Mouse (Mus musculus) heart, adult 2 months (tissue): ENCODE measurements around the gene Ccdc89. TPM values are rescaled to one million over a fixed set of nuclear protein-coding genes. Genes with fewer than 3 reads are reported as not detected.

ENCODE experiments used
- DNase-seq, 2 experiments: peaks; one replicate each; pipeline ENCODE4 v3.0.0; 2021
- H3K27ac ChIP-seq: fragments of 200-600 bp; 2 replicates; pipeline ENCODE4 v1.8.1; 2022
- H3K27me3 ChIP-seq: fragments of 200-500 bp; 2 replicates; pipeline ENCODE4 v1.6.1; 2012; ENCODE audit warnings: mild to moderate bottlenecking, low read length, inconsistent platforms, mixed read lengths; ENCODE audit not compliant: control insufficient read depth, insufficient read depth
- H3K36me3 ChIP-seq: fragments of 200-500 bp; 2 replicates; pipeline ENCODE4 v1.6.1; 2012; ENCODE audit warnings: low read length, inconsistent platforms; ENCODE audit not compliant: control insufficient read depth, insufficient read depth
- H3K4me1 ChIP-seq: fragments of 200-500 bp; 2 replicates; pipeline ENCODE4 v1.6.1; 2011; ENCODE audit warnings: low read length; ENCODE audit not compliant: control insufficient read depth, insufficient read depth
- H3K4me3 ChIP-seq: fragments of 200-600 bp; 2 replicates; pipeline ENCODE4 v1.8.1; 2022
- H3K79me2 ChIP-seq: fragments of 200-500 bp; replicated peaks from 2 replicates; pipeline ENCODE4 v1.6.1; 2012; ENCODE audit warnings: mild to moderate bottlenecking, inconsistent platforms, low read length, moderate library complexity, mixed read lengths; ENCODE audit not compliant: control insufficient read depth, insufficient read depth
- H3K9ac ChIP-seq: fragments of 200-500 bp; 2 replicates; pipeline ENCODE4 v1.6.1; 2012; ENCODE audit warnings: low read depth, mild to moderate bottlenecking, control low read depth, inconsistent platforms, low read length, mixed read lengths
- CTCF ChIP-seq: fragments of 200-600 bp; IDR thresholded peaks from 2 replicates; pipeline ENCODE4 v1.8.1; 2022; ENCODE audit warnings: antibody characterized with exemption, mild to moderate bottlenecking, moderate library complexity
- EP300 ChIP-seq: fragments of 200-500 bp; IDR thresholded peaks from 2 replicates; pipeline ENCODE4 v1.6.1; 2011; ENCODE audit warnings: low read depth, low read length, control low read depth; ENCODE audit not compliant: insufficient read depth
- POLR2A ChIP-seq: fragments of 200-500 bp; IDR thresholded peaks from 2 replicates; pipeline ENCODE4 v1.6.1; 2011; ENCODE audit warnings: mild to moderate bottlenecking, low read depth, low read length, control low read depth; ENCODE audit not compliant: insufficient read depth
- WGBS: fragments of 180-500 bp; shearing (Covaris S2); methylation state at CpG from one replicate; pipeline ENCODE4 v1.1.7; 2018; 5-methylcytosine and 5-hydroxymethylcytosine counted together
- intact Hi-C: fragments of 180-260 bp; cut with DNase I; formaldehyde crosslinking; loops from one replicate; pipeline ENCODE4 v1.15.1; 2025
- polyA plus RNA-seq: library from polyadenylated mRNA; depleted of rRNA; stranded (reverse); fragments of >200 nt; gene quantifications from 2 replicates; pipeline ENCODE4 v1.2.3, GENCODE M21; 2012
- total RNA-seq, 2 experiments: library from RNA; stranded (reverse); gene quantifications; 2 replicates each; pipeline ENCODE4 v1.2.3; 2021

Gene Ccdc89
- total and polyA plus RNA-seq, 3 experiments = 0.16 to 0.18 TPM; not detected in 1

DNA sequence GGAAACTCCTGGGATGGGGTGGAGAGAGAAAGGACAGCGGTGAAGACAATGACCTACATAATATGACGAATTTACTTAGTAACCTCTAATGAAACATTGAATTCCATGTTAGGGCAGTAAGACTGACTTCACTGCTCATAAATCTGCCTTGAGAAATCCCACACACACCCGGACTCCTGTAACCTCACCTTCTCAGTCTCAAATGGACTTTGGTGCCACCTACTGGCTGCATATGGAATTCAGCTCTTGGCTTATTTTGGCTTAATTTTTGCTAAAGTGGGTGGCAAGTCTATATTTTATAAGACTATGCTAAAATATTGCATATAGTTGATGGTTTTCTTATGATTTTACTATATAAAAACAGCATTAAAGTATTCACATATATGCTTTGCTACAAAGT, 16.4 kb upstream of the Ccdc89 start:
- H3K36me3 ChIP-seq = no peaks in the 10 kb centered on the region
- no peak overlapping the region for H3K27ac ChIP-seq
- H3K9ac ChIP-seq = no peak overlapping the region
- DNase-seq = peak; percentile 45 to 65
- TF ChIP-seq CTCF (peak; percentile 97; the same call in 1 of the 2 replicates), EP300 (no peak)
- no peaks in the 10 kb centered on the region for H3K27me3 ChIP-seq
- WGBS = 37% methylated on average over 3 of the region's 3 CpGs
- no peak overlapping the region for H3K4me3 ChIP-seq
- intact Hi-C loops = loop anchor here (2.0 to 5.0 kb wide), 2 partner anchors 129 to 413 kb away; no protein-coding TSS in a partner anchor
- H3K79me2 ChIP-seq = no peaks in the 10 kb centered on the region
- no peaks in the 10 kb centered on the region; the same call in 1 of the 2 replicates for H3K4me1 ChIP-seq

DNA sequence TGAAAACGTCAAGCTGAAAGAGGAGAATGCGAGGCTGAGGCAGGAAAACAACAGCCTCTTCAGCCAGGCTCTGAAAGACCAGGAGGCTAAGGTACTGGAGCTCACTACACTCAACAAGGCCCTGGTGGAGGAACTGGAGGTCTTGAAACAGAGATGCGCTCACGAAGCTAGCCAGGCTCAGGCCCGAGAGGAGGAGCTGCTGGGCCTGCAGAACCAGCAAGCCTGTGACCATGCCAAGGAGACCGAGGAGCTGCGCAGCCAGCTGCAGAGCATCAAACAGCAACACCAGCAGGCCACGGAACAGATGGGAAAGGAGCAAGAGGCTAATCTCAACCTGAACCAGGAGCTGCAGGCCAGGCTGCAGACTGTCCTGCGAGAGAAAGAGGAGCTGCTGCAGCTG, 629 bp downstream of the Ccdc89 start:
- Histone ChIP-seq H3K4me1 (no peaks in the 10 kb centered on the region; the same call in 1 of the 2 replicates), H3K27me3 (no peaks in the 10 kb centered on the region; the same call in 1 of the 2 replicates), H3K4me3 (peak overlapping the region; percentile 63), H3K9ac (no peak overlapping the region), H3K27ac (no peak overlapping the region), H3K36me3 (no peaks in the 10 kb centered on the region), H3K79me2 (no peaks in the 10 kb centered on the region)
- DNase-seq = peak; percentile 39 to 41
- WGBS = 45% methylated on average over 9 of the region's 9 CpGs
- intact Hi-C loops = loop anchor here (2.0 to 10.0 kb wide), 2 partner anchors 30 to 122 kb away; partner anchors contain the start of genes Sytl2 and Tmem126a
- TF ChIP-seq EP300 (no peak), CTCF (no peak), POLR2A (no peak)

DNA sequence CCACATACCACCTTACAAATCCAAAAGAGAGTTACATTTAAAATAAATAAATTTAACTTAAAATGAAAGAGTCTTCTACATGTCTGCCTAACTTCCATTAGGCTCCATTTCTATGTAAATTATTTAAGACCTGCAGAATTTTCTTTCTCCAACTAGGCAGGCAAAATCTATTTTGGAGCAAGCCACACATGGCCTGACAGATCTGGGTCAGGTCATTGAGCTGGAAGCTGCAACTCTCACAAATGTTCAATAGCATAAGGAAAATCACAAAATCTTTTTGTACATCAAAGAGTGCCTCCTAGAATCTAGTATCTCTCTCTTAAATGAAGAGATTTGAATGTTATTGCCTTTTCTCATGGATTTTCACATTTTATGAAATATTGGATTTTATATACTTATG, 5.8 kb downstream of the Ccdc89 start:
- no peaks in the 10 kb centered on the region; the same call in 1 of the 2 replicates for H3K4me1 ChIP-seq
- no peaks in the 10 kb centered on the region for H3K36me3 ChIP-seq
- no peak for DNase-seq
- H3K27ac ChIP-seq = no peak overlapping the region
- intact Hi-C loops = no loop called here
- no peaks in the 10 kb centered on the region; the same call in 1 of the 2 replicates for H3K27me3 ChIP-seq
- H3K4me3 ChIP-seq = no peak overlapping the region
- H3K9ac ChIP-seq = no peak overlapping the region
- no peaks in the 10 kb centered on the region for H3K79me2 ChIP-seq
- no peak for TF ChIP-seq EP300
- TF ChIP-seq CTCF = no peak
- no peak for TF ChIP-seq POLR2A

DNA sequence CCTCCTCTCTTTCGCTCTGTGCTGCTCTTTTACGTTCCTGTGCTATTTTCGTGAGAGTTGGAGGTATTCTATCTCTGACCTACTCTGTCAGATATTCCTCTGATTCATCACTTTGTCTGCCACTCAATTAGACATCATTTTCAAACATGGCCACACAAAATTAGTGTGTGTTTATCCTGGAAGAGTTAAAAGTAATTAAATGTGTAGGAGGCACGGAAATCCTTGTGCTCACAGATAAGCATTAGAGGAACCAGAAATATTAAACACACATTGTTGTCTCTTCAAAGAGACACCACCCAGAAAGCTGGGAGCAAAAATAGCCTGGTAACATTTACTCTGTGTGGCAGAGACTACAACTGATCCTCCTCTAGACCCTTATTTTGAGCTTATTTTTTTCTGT, 13.7 kb downstream of the Ccdc89 start:
- DNase-seq = no peak
- peaks cover 2% of the 10 kb centered on the region for H3K4me1 ChIP-seq
- 78% methylated on average over 4 of the region's 4 CpGs for WGBS
- no peak overlapping the region for H3K9ac ChIP-seq
- H3K36me3 ChIP-seq = peaks cover 3% of the 10 kb centered on the region
- no peak overlapping the region for H3K4me3 ChIP-seq
- intact Hi-C loops = no loop called here
- H3K27ac ChIP-seq = no peak overlapping the region
- no peaks in the 10 kb centered on the region for H3K27me3 ChIP-seq
- no peak for TF ChIP-seq EP300
- TF ChIP-seq POLR2A = no peak
- TF ChIP-seq CTCF = no peak
- peaks cover 6% of the 10 kb centered on the region; the same call in 1 of the 2 replicates for H3K79me2 ChIP-seq

DNA sequence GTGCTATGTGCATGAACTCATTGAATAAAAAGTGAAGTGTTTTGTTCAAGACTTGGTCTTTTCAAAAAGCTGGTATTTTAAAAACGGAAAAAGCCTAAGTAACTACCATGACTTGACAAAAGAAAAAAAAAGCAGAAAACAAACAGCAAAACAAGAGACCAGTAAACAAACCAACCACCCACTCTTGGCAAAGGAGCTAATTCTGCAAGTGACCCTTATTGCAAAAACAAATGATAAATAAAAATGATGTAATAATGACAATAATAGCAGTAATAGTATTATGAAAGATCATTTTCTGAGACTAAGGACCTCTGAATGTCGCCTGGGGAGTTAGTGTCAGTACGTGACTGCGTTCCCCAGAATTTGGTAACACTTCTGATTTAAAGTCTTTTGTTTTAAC, 15.7 kb downstream of the Ccdc89 start:
- H3K27ac ChIP-seq = peak overlapping the region; percentile 91
- TF ChIP-seq POLR2A = no peak
- no peak for TF ChIP-seq EP300
- TF ChIP-seq CTCF = no peak
- intact Hi-C loops = no loop called here
- WGBS = 12% methylated on average over 4 of the region's 4 CpGs
- peak overlapping the region; percentile 55 for H3K9ac ChIP-seq
- peaks cover 10% of the 10 kb centered on the region for H3K36me3 ChIP-seq
- H3K4me1 ChIP-seq = peaks cover 3% of the 10 kb centered on the region
- H3K4me3 ChIP-seq = peak overlapping the region; percentile 91
- peaks cover 6% of the 10 kb centered on the region; the same call in 1 of the 2 replicates for H3K79me2 ChIP-seq
- DNase-seq = no peak
- H3K27me3 ChIP-seq = no peaks in the 10 kb centered on the region

DNA sequence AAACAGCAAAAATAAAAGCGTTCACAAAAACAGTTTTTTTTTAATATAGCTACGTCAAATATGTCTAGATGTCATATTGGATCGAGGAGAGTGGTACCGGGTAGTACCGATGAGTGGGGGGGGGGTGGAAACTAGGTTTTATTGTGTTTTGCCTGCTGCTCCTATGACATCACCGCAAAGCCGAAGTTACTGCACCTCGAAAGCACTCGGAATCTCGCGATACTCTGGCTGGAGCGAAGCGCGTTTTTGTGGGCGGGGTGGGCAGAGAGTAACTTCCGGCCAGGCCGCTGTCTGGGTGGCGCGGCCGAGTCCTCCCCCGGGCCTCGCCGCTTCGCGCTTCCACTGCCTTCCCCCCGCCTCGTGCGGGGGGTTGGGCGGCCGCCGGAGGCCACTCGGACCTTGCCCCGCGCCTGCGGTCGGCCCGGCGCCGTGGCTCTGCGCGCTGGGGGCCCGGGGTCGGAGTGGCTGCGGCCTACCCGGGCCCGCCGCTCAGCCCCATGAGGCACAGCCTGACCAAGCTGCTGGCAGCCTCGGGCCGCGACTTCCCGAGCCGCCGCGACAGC, 16.2 kb downstream of the Ccdc89 start, which contains the start of gene Crebzf:
Gene Crebzf, plus strand, starts transcription at position 212 of the 563 bp plus-strand sequence.
- peak within 1 kb of the TSS; percentile 91 for H3K4me3 ChIP-seq
- DNase-seq = peak; percentile 95 to 98
- peak within 1 kb of the TSS; percentile 98 for H3K9ac ChIP-seq
- peak within 1 kb of the TSS; percentile 91 for H3K27ac ChIP-seq
- peaks cover 3% of the 10 kb centered on the region for H3K4me1 ChIP-seq
- peaks cover 6% of the 10 kb centered on the region; the same call in 1 of the 2 replicates for H3K79me2 ChIP-seq
- under 1% methylated on average over 54 of the region's 54 CpGs for WGBS
- TF ChIP-seq CTCF (no peak), POLR2A (peak; percentile 82), EP300 (0 out of 2 replicates have a peak, but pooled peaks have one; percentile 55)
- H3K27me3 ChIP-seq = no peaks in the 10 kb centered on the region
- peaks cover 14% of the 10 kb centered on the region for H3K36me3 ChIP-seq
- intact Hi-C loops = no loop called here
